Comparison of ENCODE assay signal across 9 mouse cellular contexts in the genomic region with DNA sequence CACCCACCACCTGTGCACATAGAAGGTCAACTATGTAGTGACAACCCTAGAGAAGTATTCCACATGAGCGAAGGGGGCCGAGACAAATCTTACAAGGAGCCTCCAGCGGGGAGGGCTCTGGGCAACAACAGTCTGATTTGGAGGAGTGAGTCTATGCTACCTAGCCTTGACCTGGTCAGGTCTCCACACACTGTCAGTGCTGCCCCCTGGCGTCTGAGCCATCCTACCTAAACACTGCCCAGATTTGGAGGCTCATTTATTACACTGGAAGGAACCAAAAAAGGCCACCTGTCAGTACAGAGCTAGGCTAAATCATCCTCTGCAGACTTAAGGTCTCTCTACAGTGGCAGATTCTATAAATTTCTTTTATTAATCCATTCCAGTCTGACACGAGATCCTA. TPM values are rescaled to one million over a fixed set of nuclear protein-coding genes. Genes with fewer than 3 reads are reported as not detected.
DNase-seq lines count a peak whose midpoint lies in the region; ATAC-seq and TF ChIP-seq lines count a peak whose summit lies in the region.
"Had no signal": no experiment of that assay in that cellular context is flagged by ENCODE, and none has a peak within 500 bp of the region (broad histone marks: within the 10 kb centered on the region; RNA-seq: fewer than 3 reads in every experiment).

No protein-coding gene starts in this region.

- peak; percentile 70 for TF ChIP-seq CTCF in E14TG2a.4 (conservative IDR thresholded peaks at IDR 0.05; ENCODE audit: low read length)

- peaks cover 91% of the 10 kb centered on the region for H3K36me3 ChIP-seq in heart, embryonic 12.5 days
- peaks cover 98% of the 10 kb centered on the region for H3K36me3 ChIP-seq in heart, embryonic 10.5 days
- H3K36me3 ChIP-seq in E14TG2a.4 (ENCODE audit: insufficient read depth, low read length) = peaks cover 99% of the 10 kb centered on the region
- H3K36me3 ChIP-seq in kidney, embryonic 15.5 days = peaks cover 97% of the 10 kb centered on the region

- H3K27me3 ChIP-seq in heart, embryonic 12.5 days (replicated peaks) = no peaks in the 10 kb centered on the region
- H3K27me3 ChIP-seq in heart, embryonic 10.5 days (ENCODE audit: insufficient read depth, poor library complexity, severe bottlenecking) = no peaks in the 10 kb centered on the region
- H3K27me3 ChIP-seq in E14TG2a.4 (ENCODE audit: insufficient read depth, low read length) = no peaks in the 10 kb centered on the region
- H3K27me3 ChIP-seq in kidney, embryonic 15.5 days = no peaks in the 10 kb centered on the region

- 0 out of 2 replicates have a peak, but pooled peaks have one; percentile 39 for ATAC-seq in heart, embryonic 12.5 days (ENCODE audit: insufficient number of reproducible peaks, low FRiP score)
- ATAC-seq in kidney, embryonic 15.5 days (replicated peaks; ENCODE audit: low FRiP score) = 0 out of 2 replicates have a peak, but pooled peaks have one; percentile 56

- H3K9me3 ChIP-seq in heart, embryonic 12.5 days (replicated peaks) = no peaks in the 10 kb centered on the region
- H3K9me3 ChIP-seq in heart, embryonic 10.5 days = no peaks in the 10 kb centered on the region
- H3K9me3 ChIP-seq in E14TG2a.4 (ENCODE audit: low read length) = no peaks in the 10 kb centered on the region
- H3K9me3 ChIP-seq in kidney, embryonic 15.5 days (replicated peaks) = no peaks in the 10 kb centered on the region

- no peak overlapping the region for H3K4me2 ChIP-seq in heart, embryonic 12.5 days
- H3K4me2 ChIP-seq in kidney, embryonic 15.5 days = no peak overlapping the region

- 69% methylated on average over 5 of the region's 5 CpGs for WGBS in heart, embryonic 12.5 days
- WGBS in heart, embryonic 10.5 days = 69% methylated on average over 5 of the region's 5 CpGs
- WGBS in kidney, embryonic 15.5 days = 62% methylated on average over 5 of the region's 5 CpGs

- H3K27ac ChIP-seq in heart, embryonic 12.5 days (ENCODE audit: poor library complexity, severe bottlenecking) = no peak overlapping the region
- no peak overlapping the region for H3K27ac ChIP-seq in heart, embryonic 10.5 days
- no peak overlapping the region for H3K27ac ChIP-seq in kidney, embryonic 15.5 days

- no peak for DNase-seq in heart, embryonic 10.5 days (ENCODE audit: low spot score)
- peak; percentile 14 for DNase-seq in c-Kit-positive CD71-positive TER-119-negative erythroid progenitor cells, embryonic 14.5 days (ENCODE audit: low read depth)
- peak; percentile 55 for DNase-seq in forelimb bud, embryonic 11.5 days (ENCODE audit: low read depth, low spot score)
- peak; percentile 65 for DNase-seq in mesoderm, embryonic 11.5 days (ENCODE audit: low read depth, low spot score)
- DNase-seq in thymus, postnatal 25 days = peak; percentile 49

- no peak overlapping the region for H3K4me3 ChIP-seq in heart, embryonic 12.5 days
- no peak overlapping the region for H3K4me3 ChIP-seq in heart, embryonic 10.5 days
- H3K4me3 ChIP-seq in E14TG2a.4 (replicated peaks; ENCODE audit: low read length) = no peak overlapping the region
- no peak overlapping the region for H3K4me3 ChIP-seq in kidney, embryonic 15.5 days (replicated peaks)

- H3K9ac ChIP-seq in heart, embryonic 12.5 days = no peak overlapping the region
- H3K9ac ChIP-seq in kidney, embryonic 15.5 days = no peak overlapping the region

- H3K4me1 ChIP-seq in heart, embryonic 12.5 days (replicated peaks) = no peaks in the 10 kb centered on the region
- H3K4me1 ChIP-seq in heart, embryonic 10.5 days = no peaks in the 10 kb centered on the region
- H3K4me1 ChIP-seq in E14TG2a.4 (replicated peaks; ENCODE audit: low read depth, low read length) = peaks cover 6% of the 10 kb centered on the region
- H3K4me1 ChIP-seq in kidney, embryonic 15.5 days = no peaks in the 10 kb centered on the region

RNA-seq across cellular contexts. Expression of gene Higd1b, which starts 16.2 kb away (rescaled TPM):
- polyA plus RNA-seq in heart, embryonic 12.5 days (2016; fragmentation: Nextera tagmentation; extraction: Ambion mirVana) = not detected in 2 replicates
- polyA plus RNA-seq in heart, embryonic 10.5 days (2016; fragmentation: Nextera tagmentation; extraction: Ambion mirVana) = not detected in 2 replicates
- polyA plus RNA-seq in kidney, embryonic 15.5 days (2015; fragmentation: Nextera tagmentation; extraction: Ambion mirVana) = 0.48 and 0.71 TPM in 2 replicates
- polyA plus RNA-seq: liver, embryonic 16.5 days had no signal

RNA-seq across cellular contexts. Expression of gene Eftud2, which starts 28.9 kb away (rescaled TPM):
- 145 and 146 TPM in 2 replicates for polyA plus RNA-seq in heart, embryonic 12.5 days (2016; fragmentation: Nextera tagmentation; extraction: Ambion mirVana)
- 206 and 238 TPM in 2 replicates for polyA plus RNA-seq in heart, embryonic 10.5 days (2016; fragmentation: Nextera tagmentation; extraction: Ambion mirVana)
- 210 and 240 TPM in 2 replicates for polyA plus RNA-seq in kidney, embryonic 15.5 days (2015; fragmentation: Nextera tagmentation; extraction: Ambion mirVana)

RNA-seq across cellular contexts. Expression of gene Ccdc103, which starts 29.1 kb away (rescaled TPM):
- polyA plus RNA-seq in heart, embryonic 12.5 days (2016; fragmentation: Nextera tagmentation; extraction: Ambion mirVana) = 0.42 and 0.71 TPM in 2 replicates
- polyA plus RNA-seq in heart, embryonic 10.5 days (2016; fragmentation: Nextera tagmentation; extraction: Ambion mirVana) = 0.62 and 0.93 TPM in 2 replicates
- 1.2 and 1.7 TPM in 2 replicates for polyA plus RNA-seq in kidney, embryonic 15.5 days (2015; fragmentation: Nextera tagmentation; extraction: Ambion mirVana)

RNA-seq across cellular contexts. Expression of gene Gjc1, which starts 32.4 kb away (rescaled TPM):
- 69.9 and 72.1 TPM in 2 replicates for polyA plus RNA-seq in heart, embryonic 12.5 days (2016; fragmentation: Nextera tagmentation; extraction: Ambion mirVana)
- 57.0 and 81.1 TPM in 2 replicates for polyA plus RNA-seq in heart, embryonic 10.5 days (2016; fragmentation: Nextera tagmentation; extraction: Ambion mirVana)
- polyA plus RNA-seq in kidney, embryonic 15.5 days (2015; fragmentation: Nextera tagmentation; extraction: Ambion mirVana) = 59.2 and 63.7 TPM in 2 replicates

RNA-seq across cellular contexts. Expression of gene Fam187a, which starts 33.1 kb away (rescaled TPM):
- not detected in 2 replicates for polyA plus RNA-seq in heart, embryonic 12.5 days (2016; fragmentation: Nextera tagmentation; extraction: Ambion mirVana)
- polyA plus RNA-seq in heart, embryonic 10.5 days (2016; fragmentation: Nextera tagmentation; extraction: Ambion mirVana) = not detected in 2 replicates
- not detected in 2 replicates for polyA plus RNA-seq in kidney, embryonic 15.5 days (2015; fragmentation: Nextera tagmentation; extraction: Ambion mirVana)
- polyA plus RNA-seq: liver, embryonic 16.5 days had no signal
